Mouse (Mus musculus) heart, adult 2 months (tissue): ENCODE measurements around the gene Tceal6.
"Not testable (repeated sequence)": the region's sequence is repeated elsewhere in the genome, so short reads cannot be mapped to it uniquely, and the experiment has no call there.

Source experiments
- CTCF ChIP-seq: fragments of 200-600 bp; IDR thresholded peaks from 2 replicates; pipeline ENCODE4 v1.8.1; 2022; ENCODE audit warnings: antibody characterized with exemption, mild to moderate bottlenecking, moderate library complexity
- EP300 ChIP-seq: fragments of 200-500 bp; IDR thresholded peaks from 2 replicates; pipeline ENCODE4 v1.6.1; 2011; ENCODE audit warnings: low read depth, low read length, control low read depth; ENCODE audit not compliant: insufficient read depth
- POLR2A ChIP-seq: fragments of 200-500 bp; IDR thresholded peaks from 2 replicates; pipeline ENCODE4 v1.6.1; 2011; ENCODE audit warnings: mild to moderate bottlenecking, low read depth, low read length, control low read depth; ENCODE audit not compliant: insufficient read depth

DNA sequence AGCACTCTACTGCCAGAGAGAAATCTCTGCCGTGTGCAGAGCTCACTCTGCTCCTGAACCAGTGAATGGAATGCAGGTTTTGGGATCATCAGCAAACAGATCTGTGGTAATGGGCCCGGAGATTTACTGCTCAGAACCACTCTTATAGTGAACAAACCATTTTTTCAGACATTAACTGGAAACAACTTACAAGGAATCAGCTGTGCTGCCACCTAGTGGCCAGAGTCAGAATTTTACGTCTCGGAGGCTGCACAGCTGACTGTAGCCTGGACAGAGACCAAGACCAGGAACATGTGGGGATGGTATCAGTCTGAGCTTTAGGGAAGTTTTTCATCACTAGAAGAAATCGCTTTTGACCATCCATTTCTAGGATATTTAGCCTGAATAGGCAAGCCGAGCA is 20.6 kb downstream of the Tceal6 start:
- not testable (repeated sequence) for TF ChIP-seq POLR2A, CTCF, EP300
